Mouse (Mus musculus): ENCODE results near the gene Gsc.
"Not testable (repeated sequence)": the region's sequence is repeated elsewhere in the genome, so short reads cannot be mapped to it uniquely, and the experiment has no call there.

GRCm38 (mm10) chr12:104447056-104447455 is 26.1 kb downstream of the Gsc start:
- not testable (repeated sequence) for TF ChIP-seq POLR2A (IDR thresholded peaks at IDR 0.05; ENCODE audit: borderline replicate concordance, extremely low read depth, low read depth, low read length); CTCF (IDR thresholded peaks at IDR 0.05; ENCODE audit: insufficient read depth, low read length)

All from lung, adult 2 months (tissue).